Mouse (Mus musculus) testis, adult 2 months (tissue): ENCODE measurements around the gene Fxyd4. TPM values are rescaled to one million over a fixed set of nuclear protein-coding genes. Genes with fewer than 3 reads are reported as not detected.
A peak's percentile ranks its signal among the peaks of the same experiment; 100 is the strongest.

Experiments used
- H3K27ac ChIP-seq: fragments of 200-500 bp; 2 replicates; pipeline ENCODE4 v1.5.1; 2012; ENCODE audit warnings: low read depth, low read length; ENCODE audit not compliant: control insufficient read depth, insufficient read depth
- H3K27me3 ChIP-seq: fragments of 200-500 bp; 2 replicates; pipeline ENCODE4 v1.6.1; 2012; ENCODE audit warnings: mild to moderate bottlenecking, low read length, moderate library complexity; ENCODE audit not compliant: control insufficient read depth, insufficient read depth
- H3K36me3 ChIP-seq: fragments of 200-500 bp; 2 replicates; pipeline ENCODE4 v1.6.1; 2012; ENCODE audit warnings: mild to moderate bottlenecking, low read length; ENCODE audit not compliant: control insufficient read depth, insufficient read depth
- H3K4me1 ChIP-seq: fragments of 200-500 bp; 2 replicates; pipeline ENCODE4 v1.6.1; 2012; ENCODE audit warnings: low read length; ENCODE audit not compliant: control insufficient read depth, insufficient read depth
- H3K4me3 ChIP-seq: fragments of 200-500 bp; 2 replicates; pipeline ENCODE4 v1.5.1; 2012; ENCODE audit warnings: low read depth, mild to moderate bottlenecking, low read length, moderate library complexity, mixed read lengths; ENCODE audit not compliant: control insufficient read depth
- CTCF ChIP-seq: fragments of 200-500 bp; IDR thresholded peaks from 2 replicates; pipeline ENCODE4 v1.5.1; 2012; ENCODE audit warnings: low read depth, mild to moderate bottlenecking, inconsistent platforms, low read length, moderate library complexity; ENCODE audit not compliant: control insufficient read depth, insufficient read depth, insufficient replicate concordance
- POLR2A ChIP-seq: fragments of 200-500 bp; IDR thresholded peaks from 2 replicates; pipeline ENCODE4 v1.6.1; 2012; ENCODE audit warnings: low read depth, mild to moderate bottlenecking, inconsistent platforms, low read length, moderate library complexity; ENCODE audit not compliant: control insufficient read depth
- polyA plus RNA-seq: library from polyadenylated mRNA; depleted of rRNA; stranded (reverse); fragments of >200 nt; gene quantifications from 2 replicates; pipeline ENCODE4 v1.2.3, GENCODE M21; 2012

Fxyd4 gene
- polyA plus RNA-seq, 1 experiment: not detected

- Histone ChIP-seq H3K4me3 (no peak overlapping the region), H3K4me1 (no peaks in the 10 kb centered on the region), H3K27me3 (no peaks in the 10 kb centered on the region), H3K36me3 (peaks cover 1% of the 10 kb centered on the region; the same call in 1 of the 2 replicates), H3K27ac (no peak overlapping the region)
- TF ChIP-seq POLR2A: no peak
- no peak for TF ChIP-seq CTCF
Observed at GRCm38 (mm10) chr6:117927955-117928354, 9.5 kb downstream of the Fxyd4 start.

- Histone ChIP-seq H3K4me1 (no peaks in the 10 kb centered on the region), H3K4me3 (no peak overlapping the region), H3K27me3 (no peaks in the 10 kb centered on the region), H3K27ac (no peak overlapping the region), H3K36me3 (peaks cover 1% of the 10 kb centered on the region; the same call in 1 of the 2 replicates)
- TF ChIP-seq POLR2A (no peak), CTCF (no peak)
Observed at GRCm38 (mm10) chr6:117926871-117927491, 10.5 kb downstream of the Fxyd4 start.

GRCm38 (mm10) chr6:117922041-117922440, 15.5 kb downstream of the Fxyd4 start:
- Histone ChIP-seq H3K27me3 (no peaks in the 10 kb centered on the region), H3K27ac (no peak overlapping the region), H3K4me1 (no peaks in the 10 kb centered on the region; the same call in 1 of the 2 replicates), H3K4me3 (no peak overlapping the region), H3K36me3 (peaks cover 1% of the 10 kb centered on the region; the same call in 1 of the 2 replicates)
- TF ChIP-seq POLR2A (no peak), CTCF (no peak)

- no peaks in the 10 kb centered on the region for H3K27me3 ChIP-seq
- peaks cover 1% of the 10 kb centered on the region for H3K36me3 ChIP-seq
- H3K4me3 ChIP-seq: no peak overlapping the region
- peaks cover 3% of the 10 kb centered on the region; the same call in 1 of the 2 replicates for H3K4me1 ChIP-seq
- TF ChIP-seq CTCF (no peak), POLR2A (no peak)
- no peak overlapping the region for H3K27ac ChIP-seq
Observed at GRCm38 (mm10) chr6:117920659-117921640, 16.5 kb downstream of the Fxyd4 start.

- no peaks in the 10 kb centered on the region for H3K27me3 ChIP-seq
- H3K4me3 ChIP-seq: peak overlapping the region; percentile 94; the same call in 1 of the 2 replicates
- no peak for TF ChIP-seq POLR2A
- TF ChIP-seq CTCF: no peak
- peaks cover 4% of the 10 kb centered on the region; the same call in 1 of the 2 replicates for H3K4me1 ChIP-seq
- no peak overlapping the region; the same call in 1 of the 2 replicates for H3K27ac ChIP-seq
- H3K36me3 ChIP-seq: no peaks in the 10 kb centered on the region; the same call in none of the 2 replicates
Observed at GRCm38 (mm10) chr6:117918043-117918442, 19.4 kb downstream of the Fxyd4 start.

GRCm38 (mm10) chr6:117917576-117917975, 19.9 kb downstream of the Fxyd4 start:
- H3K27ac ChIP-seq: peak overlapping the region; percentile 65
- peak overlapping the region; percentile 94 for H3K4me3 ChIP-seq
- TF ChIP-seq CTCF (no peak), POLR2A (no peak)
- H3K27me3 ChIP-seq: no peaks in the 10 kb centered on the region
- H3K4me1 ChIP-seq: peaks cover 4% of the 10 kb centered on the region; the same call in 1 of the 2 replicates
- H3K36me3 ChIP-seq: no peaks in the 10 kb centered on the region; the same call in none of the 2 replicates

GRCm38 (mm10) chr6:117916737-117917426, 20.6 kb downstream of the Fxyd4 start:
- Histone ChIP-seq H3K27ac (peak overlapping the region; percentile 89), H3K27me3 (no peaks in the 10 kb centered on the region), H3K36me3 (no peaks in the 10 kb centered on the region; the same call in none of the 2 replicates), H3K4me3 (peak overlapping the region; percentile 94), H3K4me1 (peaks cover 4% of the 10 kb centered on the region; the same call in 1 of the 2 replicates)
- TF ChIP-seq POLR2A: no peak
- no peak for TF ChIP-seq CTCF
